Mouse (Mus musculus): ENCODE measurements around the gene Surf1.
"Not testable (repeated sequence)": the region's sequence is repeated elsewhere in the genome, so short reads cannot be mapped to it uniquely, and the experiment has no call there.

Surf1 gene

GRCm38 (mm10) chr2:26885541-26885940 lies 30.8 kb downstream of the Surf1 start:
- DNase-seq: not testable (repeated sequence)

GRCm38 (mm10) chr2:26878571-26878970 lies 37.8 kb downstream of the Surf1 start:
- DNase-seq: no peak

GRCm38 (mm10) chr2:26870666-26871065 lies 45.7 kb downstream of the Surf1 start:
- DNase-seq: no peak

GRCm38 (mm10) chr2:26864879-26865278 lies 51.5 kb downstream of the Surf1 start, which contains the start of gene Abo:
Gene Abo (minus strand): TSS chr2:26864979.
- DNase-seq: no peak

Measured in thymus, postnatal 4 days (tissue).